Mouse (Mus musculus) liver, adult 2 months (tissue): ENCODE data around the gene Trhde. TPM values are rescaled to one million over a fixed set of nuclear protein-coding genes. Genes with fewer than 3 reads are reported as not detected.

Experiments used
- DNase-seq: peaks from one replicate; pipeline ENCODE4 v3.0.0-alpha.2; 2011; ENCODE audit warnings: low read depth, low spot score; ENCODE audit errors: extremely low read depth
- H3K27ac ChIP-seq: fragments of 200-500 bp; replicated peaks from 2 replicates; pipeline ENCODE4 v1.5.1; 2012; ENCODE audit warnings: low read depth, mild to moderate bottlenecking, control low read depth, inconsistent platforms, low read length; ENCODE audit not compliant: insufficient read depth
- H3K27me3 ChIP-seq: fragments of 200-500 bp; 2 replicates; pipeline ENCODE4 v1.6.1; 2012; ENCODE audit warnings: mild to moderate bottlenecking, moderate library complexity, low read length, inconsistent platforms; ENCODE audit not compliant: control insufficient read depth, insufficient read depth
- H3K36me3 ChIP-seq: fragments of 200-500 bp; 2 replicates; pipeline ENCODE4 v1.6.1; 2012; ENCODE audit warnings: low read length, inconsistent platforms; ENCODE audit not compliant: control insufficient read depth, insufficient read depth
- H3K4me1 ChIP-seq: fragments of 200-500 bp; 2 replicates; pipeline ENCODE4 v1.6.1; 2011; ENCODE audit warnings: low read length; ENCODE audit not compliant: control insufficient read depth, insufficient read depth
- H3K4me3 ChIP-seq: fragments of 200-500 bp; 2 replicates; pipeline ENCODE4 v1.5.1; 2011; ENCODE audit warnings: low read depth, mild to moderate bottlenecking, control low read depth, low read length, moderate library complexity; ENCODE audit not compliant: insufficient read depth
- H3K79me2 ChIP-seq: fragments of 200-500 bp; 2 replicates; pipeline ENCODE4 v1.6.1; 2012; ENCODE audit warnings: inconsistent platforms, mild to moderate bottlenecking, low read length, moderate library complexity; ENCODE audit not compliant: control insufficient read depth, insufficient read depth
- H3K9ac ChIP-seq: fragments of 200-500 bp; 2 replicates; pipeline ENCODE4 v1.6.1; 2012; ENCODE audit warnings: low read depth, mild to moderate bottlenecking, control low read depth, inconsistent platforms, low read length
- CTCF ChIP-seq: fragments of 200-500 bp; IDR thresholded peaks from 2 replicates; pipeline ENCODE4 v1.5.1; 2011; ENCODE audit warnings: low read depth, low read length, control low read depth
- POLR2A ChIP-seq: fragments of 200-500 bp; IDR thresholded peaks from 2 replicates; pipeline ENCODE4 v1.6.1; 2011; ENCODE audit warnings: low read length, control low read depth; ENCODE audit not compliant: insufficient read depth; ENCODE audit errors: extremely low read depth
- WGBS: fragments of 180-500 bp; shearing (Covaris S2); methylation state at CpG from one replicate; pipeline ENCODE4 v1.1.7; 2018; 5-methylcytosine and 5-hydroxymethylcytosine counted together
- polyA plus RNA-seq: library from polyadenylated mRNA; depleted of rRNA; stranded (reverse); fragments of >200 nt; gene quantifications from 2 replicates; pipeline ENCODE4 v1.2.3, GENCODE M21; 2012; rRNA removed
- total RNA-seq: library from RNA; depleted of rRNA; stranded (reverse); fragments of >200 nt; gene quantifications from 2 replicates; pipeline ENCODE4 v1.2.3, GENCODE M21; 2014; rRNA removed

Trhde gene
- total RNA-seq, result 0.09 TPM in 1 of 2 replicates, not detected in the other
- 0.05 and 1.8 TPM in 2 replicates for polyA plus RNA-seq

- no peaks in the 10 kb centered on the region for H3K36me3 ChIP-seq
- WGBS, result 3% methylated on average over 30 of the region's 30 CpGs
- DNase-seq, result peak; percentile 25
- no peak within 1 kb of the TSS for H3K27ac ChIP-seq
- no peak for TF ChIP-seq CTCF
- no peak for TF ChIP-seq POLR2A
- H3K4me1 ChIP-seq, result no peaks in the 10 kb centered on the region; the same call in 1 of the 2 replicates
- H3K79me2 ChIP-seq, result no peaks in the 10 kb centered on the region
- H3K27me3 ChIP-seq, result peaks cover 11% of the 10 kb centered on the region
- H3K4me3 ChIP-seq, result peak within 1 kb of the TSS; percentile 29; the same call in 1 of the 2 replicates
- H3K9ac ChIP-seq, result no peak within 1 kb of the TSS
Observed at GRCm38 (mm10) chr10:114802161-114802651, at the start of gene Trhde. Trhde (minus strand) TSS chr10:114802307.

- 90% methylated on average over 12 of the region's 12 CpGs for WGBS
- no peak overlapping the region for H3K9ac ChIP-seq
- no peak overlapping the region for H3K27ac ChIP-seq
- no peak for DNase-seq
- no peak for TF ChIP-seq POLR2A
- no peak for TF ChIP-seq CTCF
- H3K4me3 ChIP-seq, result no peak overlapping the region
- no peaks in the 10 kb centered on the region for H3K79me2 ChIP-seq
- H3K36me3 ChIP-seq, result no peaks in the 10 kb centered on the region
- H3K4me1 ChIP-seq, result no peaks in the 10 kb centered on the region
- H3K27me3 ChIP-seq, result no peaks in the 10 kb centered on the region
Observed at GRCm38 (mm10) chr10:114841966-114842365, 39.9 kb upstream of the Trhde start.

GRCm38 (mm10) chr10:114841440-114841839 is 39.3 kb upstream of the Trhde start:
- Histone ChIP-seq H3K79me2 (no peaks in the 10 kb centered on the region), H3K4me3 (no peak overlapping the region), H3K27me3 (no peaks in the 10 kb centered on the region), H3K27ac (no peak overlapping the region), H3K36me3 (no peaks in the 10 kb centered on the region), H3K4me1 (no peaks in the 10 kb centered on the region), H3K9ac (no peak overlapping the region)
- 78% methylated on average over 5 of the region's 5 CpGs for WGBS
- DNase-seq, result no peak
- no peak for TF ChIP-seq POLR2A
- no peak for TF ChIP-seq CTCF

- no peaks in the 10 kb centered on the region for H3K36me3 ChIP-seq
- no peaks in the 10 kb centered on the region for H3K4me1 ChIP-seq
- no peak overlapping the region for H3K9ac ChIP-seq
- no peaks in the 10 kb centered on the region for H3K79me2 ChIP-seq
- no peak overlapping the region for H3K4me3 ChIP-seq
- DNase-seq, result no peak
- TF ChIP-seq POLR2A, result no peak
- no peak for TF ChIP-seq CTCF
- 59% methylated on average over 7 of the region's 7 CpGs for WGBS
- H3K27ac ChIP-seq, result no peak overlapping the region
- peaks cover 2% of the 10 kb centered on the region; the same call in 1 of the 2 replicates for H3K27me3 ChIP-seq
Observed at GRCm38 (mm10) chr10:114831313-114831712, 29.2 kb upstream of the Trhde start.

GRCm38 (mm10) chr10:114808799-114809198 is 6.7 kb upstream of the Trhde start:
- Histone ChIP-seq H3K27me3 (no peaks in the 10 kb centered on the region), H3K4me3 (no peak overlapping the region), H3K79me2 (no peaks in the 10 kb centered on the region), H3K36me3 (no peaks in the 10 kb centered on the region), H3K4me1 (no peaks in the 10 kb centered on the region), H3K27ac (no peak overlapping the region), H3K9ac (no peak overlapping the region)
- peak; percentile 15 for DNase-seq
- TF ChIP-seq CTCF (no peak), POLR2A (no peak)
- 41% methylated on average over 3 of the region's 3 CpGs for WGBS

- H3K9ac ChIP-seq, result no peak overlapping the region
- 48% methylated on average over 3 of the region's 3 CpGs for WGBS
- H3K79me2 ChIP-seq, result no peaks in the 10 kb centered on the region
- no peaks in the 10 kb centered on the region for H3K36me3 ChIP-seq
- H3K4me1 ChIP-seq, result no peaks in the 10 kb centered on the region
- no peak overlapping the region for H3K27ac ChIP-seq
- TF ChIP-seq CTCF (peak; percentile 51), POLR2A (no peak)
- DNase-seq, result peak; percentile 8
- H3K4me3 ChIP-seq, result no peak overlapping the region
- H3K27me3 ChIP-seq, result peaks cover 10% of the 10 kb centered on the region
Observed at GRCm38 (mm10) chr10:114805884-114806283, 3.8 kb upstream of the Trhde start.
